Mouse (Mus musculus): Measurements from ENCODE around the gene Zfp319. TPM values are rescaled to one million over a fixed set of nuclear protein-coding genes. Genes with fewer than 3 reads are reported as not detected.

Zfp319 gene
- polyA plus RNA-seq (2012; rRNA removed; ENCODE audit: low replicate concordance) = 6.8 and 14.3 TPM in 2 replicates

GRCm38 (mm10) chr8:95331720-95332436 is at the start of gene Zfp319, which contains the start of gene Usb1:
Gene Zfp319, minus strand, starts transcription at chr8:95331950.
Gene Usb1, plus strand, starts transcription at chr8:95332284.

GRCm38 (mm10) chr8:95352151-95352870 is 20.6 kb upstream of the Zfp319 start, which contains the start of gene Mmp15:
Gene Mmp15, plus strand, starts transcription at chr8:95352268.

GRCm38 (mm10) chr8:95310342-95310970 is 21.3 kb downstream of the Zfp319 start, which contains the start of gene Tepp:
Gene Tepp, plus strand, starts transcription at chr8:95310566.

GRCm38 (mm10) chr8:95306431-95306830 is 25.3 kb downstream of the Zfp319 start, which contains the start of gene Cngb1:
Gene Cngb1, minus strand, starts transcription at chr8:95306585.

Other genes with a start within 250 kb of the Zfp319 start
- 33.4 and 41.1 TPM in 2 replicates for gene Kifc3, start 129.1 kb downstream of the Zfp319 start, polyA plus RNA-seq (2012; rRNA removed; ENCODE audit: low replicate concordance)
- 1.7 and 2.9 TPM in 2 replicates for gene Cngb1, start 25.4 kb downstream of the Zfp319 start, polyA plus RNA-seq (2012; rRNA removed; ENCODE audit: low replicate concordance)
- not detected in 2 replicates for gene Tepp, start 21.4 kb downstream of the Zfp319 start, polyA plus RNA-seq (2012; rRNA removed; ENCODE audit: low replicate concordance)
- gene Usb1, start 334 bp upstream of the Zfp319 start, polyA plus RNA-seq (2012; rRNA removed; ENCODE audit: low replicate concordance) = 25.8 and 38.7 TPM in 2 replicates
- 18.3 and 30.4 TPM in 2 replicates for gene Mmp15, start 20.3 kb upstream of the Zfp319 start, polyA plus RNA-seq (2012; rRNA removed; ENCODE audit: low replicate concordance)
- gene Cfap20, start 102.9 kb upstream of the Zfp319 start, polyA plus RNA-seq (2012; rRNA removed; ENCODE audit: low replicate concordance) = 38.8 and 85.9 TPM in 2 replicates
- gene Csnk2a2, start 158.1 kb upstream of the Zfp319 start, polyA plus RNA-seq (2012; rRNA removed; ENCODE audit: low replicate concordance) = 26.7 and 34.3 TPM in 2 replicates
- 0.27 TPM in 1 of 2 replicates, not detected in the other for gene Ccdc113, start 202.1 kb upstream of the Zfp319 start, polyA plus RNA-seq (2012; rRNA removed; ENCODE audit: low replicate concordance)
- not detected in 2 replicates for gene Prss54, start 244.4 kb upstream of the Zfp319 start, polyA plus RNA-seq (2012; rRNA removed; ENCODE audit: low replicate concordance)